Mouse (Mus musculus) G1E (cell line): ENCODE results near the gene Cxcl17. TPM values are rescaled to one million over a fixed set of nuclear protein-coding genes. Genes with fewer than 3 reads are reported as not detected.

Experiments used
- ATAC-seq: 2 replicates; pipeline ENCODE4 v1.8.0; 2016; ENCODE audit warnings: mild to moderate bottlenecking; ENCODE audit not compliant: insufficient number of reproducible peaks, poor library complexity, low FRiP score, severe bottlenecking; ENCODE audit errors: extremely low read depth
- DNase-seq: peaks from one replicate; pipeline ENCODE4 v3.0.0; 2012; ENCODE audit warnings: low spot score
- H3K27me3 ChIP-seq: 2 replicates; pipeline ENCODE4 v1.6.1; 2012; ENCODE audit warnings: mild to moderate bottlenecking, low read length, inconsistent platforms; ENCODE audit not compliant: insufficient read depth
- H3K36me3 ChIP-seq: replicated peaks from 2 replicates; pipeline ENCODE3; 2012; ENCODE audit warnings: mild to moderate bottlenecking, inconsistent platforms
- H3K4me1 ChIP-seq: 2 replicates; pipeline ENCODE4 v1.6.1; 2012; ENCODE audit warnings: low read depth, low read length, inconsistent platforms, mixed read lengths; ENCODE audit not compliant: insufficient read depth
- H3K4me3 ChIP-seq: 2 replicates; pipeline ENCODE4 v1.5.1; 2012; ENCODE audit warnings: low read depth, mild to moderate bottlenecking, inconsistent platforms, low read length, moderate library complexity, mixed read lengths
- H3K9me3 ChIP-seq: replicated peaks from 2 replicates; pipeline ENCODE4 v1.6.1; 2012; ENCODE audit warnings: inconsistent platforms
- CTCF ChIP-seq: IDR thresholded peaks from 2 replicates; pipeline ENCODE4 v1.5.1; 2012; ENCODE audit warnings: low read depth, low read length, inconsistent platforms, mixed read lengths
- GATA1 ChIP-seq: IDR thresholded peaks from 2 replicates; pipeline ENCODE4 v1.6.1; 2012; ENCODE audit warnings: borderline replicate concordance, low read length, inconsistent platforms, mixed read lengths
- GATA2 ChIP-seq: IDR thresholded peaks from 2 replicates; pipeline ENCODE4 v1.6.1; 2012; ENCODE audit warnings: low read depth, low read length, inconsistent platforms, borderline replicate concordance
- POLR2AphosphoS5 ChIP-seq: IDR thresholded peaks from 2 replicates; pipeline ENCODE4 v1.6.1; 2012; ENCODE audit warnings: low read depth, low read length, inconsistent platforms; ENCODE audit not compliant: insufficient replicate concordance
- TAL1 ChIP-seq: conservative IDR thresholded peaks from 2 replicates; pipeline ENCODE4 v1.6.1; 2012; ENCODE audit warnings: low read depth, low read length, inconsistent platforms, mixed read lengths
- polyA plus RNA-seq: library from polyadenylated mRNA; stranded (reverse); fragments of >175 nt; gene quantifications from 2 replicates; pipeline ENCODE4 v1.2.3, GENCODE M21; 2012
- total RNA-seq, 2 experiments: library from RNA; stranded (forward) in 1 of 2; stranded (reverse) in 1 of 2; fragments of 200-1000 nt in 1 of 2; fragments of >200 nt in 1 of 2; fragmentation: Nextera tagmentation in 1 of 2; gene quantifications; 2 replicates each; pipeline ENCODE4 v1.2.3; 2014 to 2017

Gene Cxcl17
- total and polyA plus RNA-seq, 3 experiments, result not detected

DNA sequence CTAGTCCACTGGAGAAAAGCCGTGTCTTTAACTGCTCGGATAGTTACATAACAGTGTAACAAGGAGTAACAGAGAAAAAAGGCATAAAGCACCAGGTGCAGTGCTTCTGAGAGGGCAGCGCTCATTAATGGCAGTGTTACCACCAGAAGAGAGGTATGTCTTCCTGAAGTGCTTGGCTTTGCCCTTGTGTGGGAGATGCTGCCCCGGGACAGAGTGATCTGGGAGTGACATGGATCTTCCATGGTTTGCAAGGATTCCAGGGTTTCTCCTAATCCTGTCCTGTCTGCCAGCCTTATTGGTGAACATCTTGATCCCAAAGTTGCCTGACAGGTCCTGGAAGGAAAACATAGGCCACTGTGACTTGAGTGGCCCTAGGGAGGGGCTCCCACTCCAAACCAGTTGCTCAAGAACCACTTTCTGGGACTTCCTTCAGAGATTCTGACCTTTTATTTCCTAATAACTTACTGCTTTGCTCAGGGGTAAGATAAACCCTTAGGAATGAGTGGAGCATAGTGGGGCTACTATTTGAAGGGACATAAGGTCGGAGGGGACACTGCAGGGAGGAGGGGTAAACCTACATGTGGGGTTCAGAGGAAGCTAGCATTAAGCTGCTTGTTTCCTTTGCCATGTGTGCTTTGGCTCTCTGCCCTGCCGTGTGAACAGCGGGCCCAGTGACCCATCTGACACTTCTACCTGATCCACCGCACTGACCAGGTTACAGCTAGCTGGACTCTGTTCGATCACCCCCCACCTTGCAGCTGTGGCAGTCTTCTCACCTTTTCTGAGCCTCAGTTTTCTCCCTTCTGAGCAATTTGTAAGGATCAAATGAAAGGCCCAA lies 27.5 kb upstream of the Cxcl17 start:
- ATAC-seq (no peak), DNase-seq (no peak)
- no peak for TF ChIP-seq TAL1
- TF ChIP-seq CTCF, result no peak
- TF ChIP-seq GATA1, result no peak
- TF ChIP-seq POLR2AphosphoS5, result no peak
- no peak for TF ChIP-seq GATA2
- Histone ChIP-seq H3K36me3 (no peaks in the 10 kb centered on the region), H3K9me3 (no peaks in the 10 kb centered on the region), H3K4me1 (no peaks in the 10 kb centered on the region), H3K27me3 (no peaks in the 10 kb centered on the region; the same call in 1 of the 2 replicates), H3K4me3 (no peak overlapping the region)

DNA sequence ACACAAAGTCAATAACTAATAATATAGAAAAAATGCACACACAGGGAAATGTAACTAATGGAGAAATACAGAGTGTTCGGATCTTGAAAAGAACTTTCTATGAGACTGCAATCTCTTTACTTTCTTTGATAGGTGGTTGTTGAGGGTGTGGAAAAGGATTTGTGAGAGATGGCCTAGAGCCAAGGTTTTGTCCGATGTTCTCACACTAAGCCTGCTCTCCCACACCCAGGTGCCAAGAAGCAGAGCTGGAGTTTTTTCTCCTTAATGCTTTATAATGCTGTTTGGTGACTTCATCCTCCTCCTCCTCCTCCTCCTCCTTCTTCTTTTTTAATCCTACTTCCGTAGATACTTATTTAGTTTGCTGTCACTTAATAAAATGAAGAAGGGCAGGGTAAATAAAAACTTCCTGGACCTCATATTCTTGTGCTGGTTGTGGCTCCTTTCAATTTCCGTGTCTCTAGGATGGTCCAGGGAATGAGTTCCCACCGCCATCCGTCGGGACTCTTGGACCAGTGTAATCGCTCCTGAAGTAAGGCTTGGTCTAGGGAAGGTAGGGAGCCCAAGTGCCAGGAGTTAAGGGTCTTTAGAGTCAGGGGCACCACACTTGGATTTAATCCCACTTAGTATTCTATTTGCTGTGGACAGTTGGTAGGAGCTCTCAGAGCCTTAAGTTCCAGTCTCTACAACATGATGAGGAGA lies 26.6 kb upstream of the Cxcl17 start:
- H3K4me3 ChIP-seq, result no peak overlapping the region
- no peaks in the 10 kb centered on the region for H3K4me1 ChIP-seq
- ATAC-seq, result no peak
- no peak for DNase-seq
- no peaks in the 10 kb centered on the region for H3K36me3 ChIP-seq
- H3K9me3 ChIP-seq, result no peaks in the 10 kb centered on the region
- TF ChIP-seq GATA1, result no peak
- TF ChIP-seq CTCF, result no peak
- TF ChIP-seq GATA2, result no peak
- no peak for TF ChIP-seq POLR2AphosphoS5
- no peak for TF ChIP-seq TAL1
- H3K27me3 ChIP-seq, result no peaks in the 10 kb centered on the region; the same call in 1 of the 2 replicates

DNA sequence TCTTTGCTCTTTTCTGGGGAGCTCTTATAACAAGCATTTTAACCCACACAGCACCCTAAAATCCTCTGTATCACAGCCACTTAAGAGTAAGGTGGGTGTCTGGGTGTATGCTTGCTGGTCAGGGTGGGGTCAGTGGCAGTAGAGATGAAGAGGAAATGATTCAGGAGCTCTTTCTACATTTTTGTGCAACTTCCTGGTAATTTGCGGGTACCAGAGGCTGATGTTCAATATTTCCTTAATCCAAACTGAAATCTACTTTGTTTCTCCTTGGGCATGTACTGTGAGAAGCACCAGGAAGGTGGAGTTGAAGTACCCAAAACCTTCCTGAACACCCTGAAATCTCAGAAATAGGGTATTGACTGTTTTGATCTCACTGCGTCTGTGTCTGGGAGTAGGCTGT lies 24.0 kb upstream of the Cxcl17 start:
- DNase-seq, result no peak
- Histone ChIP-seq H3K4me1 (no peaks in the 10 kb centered on the region), H3K36me3 (no peaks in the 10 kb centered on the region), H3K4me3 (no peak overlapping the region), H3K9me3 (no peaks in the 10 kb centered on the region), H3K27me3 (no peaks in the 10 kb centered on the region)
- no peak for TF ChIP-seq CTCF
- no peak for TF ChIP-seq POLR2AphosphoS5
- TF ChIP-seq GATA2, result no peak
- no peak for TF ChIP-seq TAL1
- TF ChIP-seq GATA1, result no peak
- ATAC-seq, result no peak

DNA sequence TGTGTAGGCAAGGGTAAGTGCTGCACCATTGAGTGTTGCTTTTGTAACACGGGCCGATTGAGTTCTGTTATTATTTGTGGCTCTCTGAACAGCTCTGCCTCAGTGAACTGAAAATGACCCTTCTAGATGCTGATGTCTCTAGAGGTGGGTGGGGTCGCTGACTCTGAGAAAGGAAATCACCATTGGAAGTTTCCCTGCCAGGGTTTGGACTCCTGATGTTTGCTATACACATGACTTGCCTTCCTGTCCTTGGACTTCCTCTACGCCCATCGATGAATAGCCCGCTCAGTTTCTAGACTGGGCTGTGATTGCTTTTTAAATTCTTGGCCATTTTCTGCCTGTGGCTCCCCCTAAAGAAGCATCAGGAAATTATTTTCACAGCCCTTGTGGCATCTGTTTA lies 23.5 kb upstream of the Cxcl17 start:
- no peak for ATAC-seq

DNA sequence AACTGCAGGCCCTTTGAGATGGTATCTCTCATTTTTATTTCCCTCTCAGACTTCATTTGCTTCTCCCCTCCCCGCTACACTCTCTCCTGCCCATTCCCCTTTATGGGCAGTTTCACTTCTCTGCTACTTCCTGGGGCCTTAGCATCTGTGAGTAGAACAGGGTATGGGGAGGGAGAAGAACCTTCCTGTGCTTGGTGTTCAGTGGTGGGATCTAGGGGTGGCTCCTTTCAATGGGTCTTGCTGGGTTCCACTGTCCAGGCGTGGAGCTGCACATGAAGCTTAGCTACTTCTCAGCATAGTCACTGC lies 22.8 kb upstream of the Cxcl17 start:
- DNase-seq, result no peak
- H3K4me1 ChIP-seq, result no peaks in the 10 kb centered on the region
- no peaks in the 10 kb centered on the region for H3K27me3 ChIP-seq
- H3K4me3 ChIP-seq, result no peak overlapping the region
- H3K9me3 ChIP-seq, result no peaks in the 10 kb centered on the region
- no peaks in the 10 kb centered on the region for H3K36me3 ChIP-seq
- ATAC-seq, result no peak
- no peak for TF ChIP-seq GATA1
- TF ChIP-seq TAL1, result no peak

More for the DNA sequence above, 23.5 kb upstream of the Cxcl17 start:
- Histone ChIP-seq H3K4me3 (no peak overlapping the region), H3K36me3 (no peaks in the 10 kb centered on the region), H3K27me3 (no peaks in the 10 kb centered on the region), H3K9me3 (no peaks in the 10 kb centered on the region), H3K4me1 (no peaks in the 10 kb centered on the region)
- DNase-seq, result no peak
- TF ChIP-seq CTCF (no peak), GATA1 (no peak), TAL1 (no peak), GATA2 (no peak), POLR2AphosphoS5 (no peak)

DNA sequence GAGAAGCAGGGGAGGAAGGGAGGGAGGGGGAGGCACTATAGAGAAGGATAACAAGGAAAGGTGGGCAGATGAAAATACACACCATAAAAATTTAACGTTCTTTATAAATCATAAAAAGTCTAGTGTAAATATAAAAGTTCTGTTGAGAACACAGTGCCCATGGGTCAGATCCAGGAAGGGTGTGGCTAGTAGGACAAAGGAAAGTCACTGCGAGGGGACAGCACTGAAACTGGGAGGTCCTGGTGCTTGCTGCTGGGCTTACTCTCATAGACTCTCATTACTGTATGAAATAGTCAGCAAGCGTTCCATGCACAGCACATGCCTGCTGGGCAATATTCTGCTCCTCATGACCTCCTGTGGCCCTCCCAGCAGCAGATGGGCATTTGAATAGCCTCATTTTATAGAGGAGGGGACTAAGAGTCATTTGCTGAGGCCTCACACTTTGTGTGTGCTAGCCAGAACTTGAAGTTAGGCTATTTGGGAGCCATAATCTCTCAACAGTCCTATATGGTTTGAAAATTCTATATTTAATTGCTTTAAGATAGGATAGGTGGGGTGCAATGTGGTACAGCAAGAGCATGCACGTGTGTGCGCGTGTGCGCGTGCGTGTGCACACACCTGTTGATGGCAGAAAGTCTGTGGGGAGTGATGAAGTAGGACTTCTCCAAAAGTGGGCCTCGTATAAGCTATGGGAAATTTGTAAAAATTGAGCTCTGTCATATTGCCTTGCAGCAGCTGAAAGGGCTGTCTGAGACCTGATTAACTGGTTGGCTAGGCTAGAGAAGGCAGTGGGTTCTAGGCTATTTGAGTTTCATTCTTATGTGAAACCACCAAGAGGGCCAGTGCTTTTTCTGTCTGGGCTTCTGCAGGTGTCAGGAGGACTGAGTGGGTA lies 22.2 kb upstream of the Cxcl17 start:
- ATAC-seq, result no peak
- no peaks in the 10 kb centered on the region for H3K9me3 ChIP-seq
- H3K36me3 ChIP-seq, result no peaks in the 10 kb centered on the region
- H3K4me3 ChIP-seq, result no peak overlapping the region
- no peak for DNase-seq
- H3K27me3 ChIP-seq, result no peaks in the 10 kb centered on the region
- no peak for TF ChIP-seq CTCF
- no peak for TF ChIP-seq GATA2
- no peak for TF ChIP-seq POLR2AphosphoS5
- no peak for TF ChIP-seq TAL1
- no peak for TF ChIP-seq GATA1
- H3K4me1 ChIP-seq, result no peaks in the 10 kb centered on the region
